Comparison of ENCODE assay signal across 13 mouse cellular contexts in the genomic region with DNA sequence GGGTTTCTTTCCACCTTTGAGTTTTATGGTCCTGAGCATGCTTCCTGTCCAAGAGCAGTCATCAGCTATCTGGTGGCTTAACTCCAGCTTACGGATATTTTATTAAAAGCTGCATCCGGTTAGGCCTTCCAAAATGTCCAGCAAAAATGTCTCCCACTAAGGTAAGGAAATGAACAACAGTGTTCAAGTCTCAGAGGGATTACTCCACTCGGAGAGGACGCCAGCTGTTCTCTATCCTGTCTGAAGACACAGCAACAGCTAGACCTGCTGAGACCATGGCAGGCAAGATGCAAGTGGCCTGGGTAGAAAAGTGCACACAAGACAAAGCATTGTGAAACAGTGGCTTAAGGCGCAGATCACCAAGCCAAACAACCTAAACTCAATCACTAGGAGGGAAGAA.
DNase-seq lines count a peak whose midpoint lies in the region; ATAC-seq and TF ChIP-seq lines count a peak whose summit lies in the region.
"Had no signal": no experiment of that assay in that cellular context is flagged by ENCODE, and none has a peak within 500 bp of the region (broad histone marks: within the 10 kb centered on the region; RNA-seq: fewer than 3 reads in every experiment).

No protein-coding gene starts in this region.

- H3K27ac ChIP-seq in gastrocnemius, adult 2 months, result peak overlapping the region; percentile 5; the same call in 1 of the 2 replicates
- H3K27ac ChIP-seq in heart, embryonic 16.5 days (ENCODE audit: low read length), result peak overlapping the region; percentile 63
- peak overlapping the region; percentile 53; the same call in 1 of the 2 replicates for H3K27ac ChIP-seq in limb, embryonic 14.5 days (replicated peaks; ENCODE audit: low read depth, low read length)
- H3K27ac ChIP-seq in forebrain, embryonic 11.5 days (ENCODE audit: low read depth, low read length), result no peak overlapping the region
- H3K27ac ChIP-seq: lung, embryonic 15.5 days had no signal

- intact Hi-C loops in gastrocnemius, adult 2 months (cut with DNase I), result no loop called here
- intact Hi-C loops in gastrocnemius, postnatal 14 days (cut with DNase I; ENCODE audit: low total_unique reads), result no loop called here
- intact Hi-C loops in left cerebral cortex, postnatal 14 days (cut with DNase I), result no loop called here

- H3K9ac ChIP-seq in heart, embryonic 16.5 days (ENCODE audit: low read length), result no peak overlapping the region
- H3K9ac ChIP-seq in limb, embryonic 14.5 days (ENCODE audit: low read depth, low read length, severe bottlenecking), result no peak overlapping the region
- no peak overlapping the region for H3K9ac ChIP-seq in forebrain, embryonic 11.5 days (ENCODE audit: low read length)
- H3K9ac ChIP-seq: forebrain, postnatal 0 days; lung, embryonic 15.5 days had no signal

- TF ChIP-seq CTCF in gastrocnemius, adult 2 months (IDR thresholded peaks at IDR 0.05), result no peak

- H3K4me3 ChIP-seq in gastrocnemius, adult 2 months, result no peak overlapping the region
- H3K4me3 ChIP-seq in heart, embryonic 16.5 days (ENCODE audit: low read length), result no peak overlapping the region
- no peak overlapping the region for H3K4me3 ChIP-seq in limb, embryonic 14.5 days (replicated peaks; ENCODE audit: low read length)
- no peak overlapping the region for H3K4me3 ChIP-seq in forebrain, embryonic 11.5 days (ENCODE audit: low read depth, low read length)
- H3K4me3 ChIP-seq: lung, embryonic 15.5 days had no signal

- H3K9me3 ChIP-seq in heart, embryonic 16.5 days (replicated peaks; ENCODE audit: control insufficient read depth, low read length), result no peaks in the 10 kb centered on the region
- no peaks in the 10 kb centered on the region for H3K9me3 ChIP-seq in limb, embryonic 14.5 days (ENCODE audit: control insufficient read depth, low read length)
- H3K9me3 ChIP-seq in forebrain, embryonic 11.5 days (ENCODE audit: control insufficient read depth, low read length), result no peaks in the 10 kb centered on the region
- H3K9me3 ChIP-seq: lung, embryonic 15.5 days had no signal

- H3K27me3 ChIP-seq in heart, embryonic 16.5 days (ENCODE audit: control insufficient read depth, insufficient read depth, low read length), result no peaks in the 10 kb centered on the region
- no peaks in the 10 kb centered on the region for H3K27me3 ChIP-seq in limb, embryonic 14.5 days (ENCODE audit: control insufficient read depth, insufficient read depth, low read length)
- H3K27me3 ChIP-seq in forebrain, embryonic 11.5 days (ENCODE audit: control insufficient read depth, insufficient read depth, low read length), result no peaks in the 10 kb centered on the region
- H3K27me3 ChIP-seq: lung, embryonic 15.5 days had no signal

- 64% methylated on average over 5 of the region's 5 CpGs for whole genome bisulfite sequencing in heart, embryonic 16.5 days
- WGBS in limb, embryonic 14.5 days, result 46% methylated on average over 5 of the region's 5 CpGs
- 74% methylated on average over 5 of the region's 5 CpGs for WGBS in forebrain, embryonic 11.5 days

- H3K4me2 ChIP-seq in heart, embryonic 16.5 days (ENCODE audit: low read depth, low read length), result no peak overlapping the region
- H3K4me2 ChIP-seq in limb, embryonic 14.5 days (replicated peaks; ENCODE audit: low read depth, low read length, severe bottlenecking), result no peak overlapping the region
- no peak overlapping the region for H3K4me2 ChIP-seq in forebrain, embryonic 11.5 days (ENCODE audit: low read depth, low read length, severe bottlenecking)
- H3K4me2 ChIP-seq: lung, embryonic 15.5 days had no signal

- no peak for TF ChIP-seq POLR2A in limb, embryonic 14.5 days (IDR thresholded peaks at IDR 0.05; ENCODE audit: borderline replicate concordance, extremely low read depth, insufficient read depth, insufficient read length)

- H3K36me3 ChIP-seq in heart, embryonic 16.5 days (ENCODE audit: control insufficient read depth, insufficient read depth), result no peaks in the 10 kb centered on the region
- H3K36me3 ChIP-seq in limb, embryonic 14.5 days (ENCODE audit: control insufficient read depth, insufficient read depth, low read length), result no peaks in the 10 kb centered on the region
- no peaks in the 10 kb centered on the region for H3K36me3 ChIP-seq in forebrain, embryonic 11.5 days (ENCODE audit: control insufficient read depth, insufficient read depth, low read length)
- H3K36me3 ChIP-seq: lung, embryonic 15.5 days had no signal

- no peak for DNase-seq in gastrocnemius, adult 2 months
- no peak for DNase-seq in gastrocnemius, postnatal 14 days
- DNase-seq in kidney, adult 8-10 months, result peak; percentile 41 to 63
- DNase-seq in limb, embryonic 14.5 days (ENCODE audit: low spot score), result peak; percentile 68
- DNase-seq in left cerebral cortex, postnatal 14 days (ENCODE audit: low spot score in 2 of 2), result no peak
- no peak for DNase-seq in spleen, postnatal 10 days (ENCODE audit: low spot score in 2 of 2)
- no peak for DNase-seq in forebrain, embryonic 11.5 days (ENCODE audit: low spot score)
- DNase-seq: cerebellum, adult 11 months; forebrain, postnatal 0 days; midbrain, embryonic 14.5 days; thymus, postnatal 36 days had no signal

- H3K4me1 ChIP-seq in heart, embryonic 16.5 days (ENCODE audit: control insufficient read depth, insufficient read depth, low read length), result peaks cover 11% of the 10 kb centered on the region
- H3K4me1 ChIP-seq in limb, embryonic 14.5 days (ENCODE audit: control insufficient read depth, insufficient read depth, low read length), result peaks cover 17% of the 10 kb centered on the region
- H3K4me1 ChIP-seq in forebrain, embryonic 11.5 days (replicated peaks; ENCODE audit: control insufficient read depth, insufficient read depth, low read length), result peaks cover 13% of the 10 kb centered on the region; the same call in 1 of the 2 replicates

- ATAC-seq in heart, embryonic 16.5 days (replicated peaks; ENCODE audit: extremely low read depth, insufficient read depth, low FRiP score), result 0 out of 2 replicates have a peak, but pooled peaks have one; percentile 51
- peak; percentile 69; the same call in 1 of the 2 replicates for ATAC-seq in limb, embryonic 14.5 days (ENCODE audit: low FRiP score, low read depth)
- ATAC-seq in forebrain, embryonic 11.5 days (replicated peaks; ENCODE audit: low FRiP score), result no peak
- ATAC-seq: forebrain, postnatal 0 days had no signal

Comparison
In these comparisons a context has a peak if more than half of its experiments do, and no peak if none do; other contexts are left out.
1. DNase-seq: peak in kidney, adult 8-10 months (2 of 2) and limb, embryonic 14.5 days (single experiment); none in gastrocnemius, adult 2 months (single experiment), gastrocnemius, postnatal 14 days (single experiment), left cerebral cortex, postnatal 14 days (0 of 2), spleen, postnatal 10 days (0 of 2) and forebrain, embryonic 11.5 days (single experiment).